Mouse (Mus musculus) c-Kit-positive CD71-positive TER-119-negative erythroid progenitor cells, embryonic 14.5 days (primary cell): ENCODE measurements around the gene Hist2h2bb.
"Not testable (repeated sequence)": the region's sequence is repeated elsewhere in the genome, so short reads cannot be mapped to it uniquely, and the experiment has no call there.

Experiments used
- DNase-seq: peaks from one replicate; pipeline ENCODE4 v3.0.0-alpha.2; 2013; ENCODE audit warnings: low read depth

Hist2h2bb gene

DNA sequence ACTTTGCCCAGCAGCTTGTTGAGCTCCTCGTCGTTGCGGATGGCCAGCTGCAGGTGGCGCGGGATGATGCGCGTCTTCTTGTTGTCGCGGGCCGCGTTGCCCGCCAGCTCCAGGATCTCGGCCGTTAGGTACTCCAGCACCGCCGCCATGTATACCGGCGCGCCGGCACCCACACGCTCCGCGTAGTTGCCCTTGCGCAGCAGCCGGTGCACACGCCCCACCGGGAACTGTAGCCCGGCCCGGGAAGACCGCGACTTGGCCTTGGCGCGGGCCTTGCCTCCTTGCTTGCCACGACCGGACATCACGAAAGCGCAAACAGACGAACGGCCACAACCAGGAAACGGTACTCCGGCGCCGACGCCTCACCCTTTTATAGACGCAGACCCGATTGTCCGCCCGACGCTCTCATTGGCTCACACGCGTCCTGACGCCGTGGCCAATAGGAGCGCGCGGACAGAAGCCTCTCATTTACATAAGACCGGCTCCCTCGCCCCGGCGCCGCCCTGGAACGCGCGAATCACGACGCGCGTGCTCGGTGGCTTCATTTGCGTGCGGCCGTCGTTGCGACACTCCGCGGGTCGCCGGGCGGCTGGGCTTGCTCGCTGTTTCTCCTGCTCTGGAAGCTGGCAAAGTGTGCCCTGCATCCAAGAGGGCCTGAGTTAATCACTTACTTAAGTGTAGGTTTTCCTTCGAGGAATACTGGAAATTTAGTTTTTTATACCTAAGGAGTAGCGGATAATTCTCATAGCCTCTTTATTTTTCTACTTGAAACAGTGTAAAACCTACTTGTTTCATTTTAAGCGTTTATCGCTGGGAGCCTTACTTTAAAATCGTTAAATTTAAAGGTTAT is 29.4 kb upstream of the Hist2h2bb start, which contains the start of gene Hist2h2aa2:
Gene Hist2h2aa2, minus strand, starts transcription at position 328 of the 850 bp plus-strand sequence.
- not testable (repeated sequence) for DNase-seq

DNA sequence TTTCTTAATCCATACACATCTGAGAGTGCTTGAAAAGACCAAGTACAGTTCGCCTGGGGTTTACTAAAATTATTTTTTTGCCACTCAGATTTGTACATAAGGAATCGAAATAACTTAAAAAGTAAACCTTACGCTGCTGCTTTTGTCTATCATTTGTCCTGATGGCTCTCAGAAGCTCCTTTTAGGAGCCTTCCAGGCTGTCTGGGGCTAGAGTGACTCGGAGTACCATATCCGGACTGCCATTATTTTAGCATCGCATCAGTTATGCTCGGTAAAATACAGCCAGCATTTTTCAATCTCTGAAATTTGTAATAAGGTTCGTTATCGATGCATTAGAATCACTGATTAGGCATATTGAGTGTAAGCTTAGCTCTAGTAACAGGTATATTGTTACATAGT is 28.8 kb upstream of the Hist2h2bb start:
- DNase-seq: no peak

DNA sequence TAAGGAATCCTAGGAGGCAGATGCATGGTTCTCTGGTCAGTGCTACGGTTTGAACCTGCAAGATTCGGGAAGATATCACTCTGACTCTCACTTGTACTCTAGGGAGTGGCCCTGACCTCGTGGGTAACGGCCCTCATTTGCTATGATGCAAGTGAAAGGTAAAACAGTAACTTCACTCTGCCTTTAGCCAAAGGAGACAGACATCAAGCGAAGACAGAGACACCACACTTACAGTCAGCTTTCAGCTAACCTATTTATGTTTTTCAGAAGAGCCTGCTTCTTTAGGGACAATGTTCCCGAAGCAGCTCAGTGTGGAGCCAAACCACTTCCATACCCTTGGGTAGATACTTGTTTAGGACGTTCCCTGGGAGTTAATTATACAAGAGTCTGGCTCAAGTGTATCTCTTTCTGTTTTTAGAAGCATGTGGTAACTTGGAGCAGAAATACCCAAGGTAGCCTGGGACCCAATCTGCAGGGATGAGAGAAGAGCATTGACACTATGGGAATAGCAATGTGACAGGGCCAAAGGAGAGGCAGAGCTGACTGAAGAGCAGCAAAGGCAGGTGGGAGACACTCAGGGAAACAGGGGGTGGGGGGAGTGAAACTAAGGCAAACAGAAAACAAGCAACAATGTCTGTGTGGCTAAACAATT is 25.5 kb upstream of the Hist2h2bb start:
- no peak for DNase-seq

DNA sequence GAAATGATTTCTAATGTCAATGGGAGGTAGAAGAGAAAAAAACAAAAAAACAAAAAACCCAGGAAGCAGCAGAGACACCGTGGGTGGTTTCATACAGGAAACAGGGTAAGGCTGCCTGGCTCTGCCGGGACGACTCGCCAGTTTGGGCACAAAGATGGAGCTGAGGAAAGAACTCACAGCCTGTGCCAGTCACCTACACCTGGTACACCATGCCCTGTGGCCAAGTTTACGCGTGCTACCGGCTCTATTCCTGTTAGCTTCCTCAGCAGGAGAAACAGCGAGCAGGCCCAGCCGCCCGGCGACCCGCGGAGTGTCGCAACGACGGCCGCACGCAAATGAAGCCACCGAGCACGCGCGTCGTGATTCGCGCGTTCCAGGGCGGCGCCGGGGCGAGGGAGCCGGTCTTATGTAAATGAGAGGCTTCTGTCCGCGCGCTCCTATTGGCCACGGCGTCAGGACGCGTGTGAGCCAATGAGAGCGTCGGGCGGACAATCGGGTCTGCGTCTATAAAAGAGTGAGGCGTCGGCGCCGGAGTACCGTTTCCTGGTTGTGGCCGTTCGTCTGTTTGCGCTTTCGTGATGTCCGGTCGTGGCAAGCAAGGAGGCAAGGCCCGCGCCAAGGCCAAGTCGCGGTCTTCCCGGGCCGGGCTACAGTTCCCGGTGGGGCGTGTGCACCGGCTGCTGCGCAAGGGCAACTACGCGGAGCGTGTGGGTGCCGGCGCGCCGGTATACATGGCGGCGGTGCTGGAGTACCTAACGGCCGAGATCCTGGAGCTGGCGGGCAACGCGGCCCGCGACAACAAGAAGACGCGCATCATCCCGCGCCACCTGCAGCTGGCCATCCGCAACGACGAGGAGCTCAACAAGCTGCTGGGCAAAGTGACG is 24.3 kb upstream of the Hist2h2bb start, which contains the start of gene Hist2h2aa1:
Gene Hist2h2aa1, plus strand, starts transcription at position 495 of the 884 bp plus-strand sequence.
- DNase-seq: not testable (repeated sequence)

DNA sequence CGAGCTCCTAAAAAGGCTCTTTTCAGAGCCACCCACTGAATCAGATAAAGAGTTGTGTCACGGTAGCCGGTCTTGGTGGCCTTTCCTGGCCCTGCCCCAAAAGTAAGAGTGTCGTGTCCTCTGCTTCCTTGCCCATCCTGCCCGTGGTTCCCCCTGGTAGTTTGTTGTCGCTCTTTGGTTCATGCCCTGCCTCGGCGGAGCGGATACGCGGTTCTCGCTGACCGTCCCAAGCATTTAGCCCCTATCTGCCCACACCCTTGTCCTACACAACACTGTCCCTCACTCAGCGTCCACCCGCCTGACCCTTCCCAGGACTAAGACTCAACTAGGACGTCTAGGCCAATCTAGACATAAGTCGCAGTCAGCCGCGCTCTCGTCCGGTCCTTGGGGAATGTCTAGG is 23.5 kb upstream of the Hist2h2bb start:
- not testable (repeated sequence) for DNase-seq

DNA sequence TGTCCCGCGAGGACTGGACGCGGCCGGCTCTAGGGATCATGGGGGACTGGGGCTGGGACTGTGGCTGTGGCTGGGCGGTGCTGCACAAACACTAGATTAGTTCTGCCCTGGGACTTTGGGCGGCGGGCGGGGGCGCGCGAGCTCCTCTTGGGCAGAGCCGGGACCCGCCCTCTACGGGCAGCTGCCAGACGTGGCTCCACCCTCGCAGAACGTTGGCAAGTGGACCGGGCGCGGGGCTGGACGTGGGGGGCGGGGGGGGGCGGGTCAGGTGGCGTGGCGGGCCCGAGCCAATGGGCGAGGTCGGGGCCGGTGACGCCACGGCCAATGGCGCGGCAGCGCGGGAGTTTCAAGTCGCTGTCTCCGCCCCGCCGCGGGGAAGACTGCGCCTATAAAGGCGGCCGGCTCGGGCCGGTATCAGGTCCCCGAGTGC is 23.1 kb upstream of the Hist2h2bb start, which contains the start of gene Hist2h3c1:
Gene Hist2h3c1, plus strand, starts transcription at position 259 of the 430 bp plus-strand sequence.
- not testable (repeated sequence) for DNase-seq

DNA sequence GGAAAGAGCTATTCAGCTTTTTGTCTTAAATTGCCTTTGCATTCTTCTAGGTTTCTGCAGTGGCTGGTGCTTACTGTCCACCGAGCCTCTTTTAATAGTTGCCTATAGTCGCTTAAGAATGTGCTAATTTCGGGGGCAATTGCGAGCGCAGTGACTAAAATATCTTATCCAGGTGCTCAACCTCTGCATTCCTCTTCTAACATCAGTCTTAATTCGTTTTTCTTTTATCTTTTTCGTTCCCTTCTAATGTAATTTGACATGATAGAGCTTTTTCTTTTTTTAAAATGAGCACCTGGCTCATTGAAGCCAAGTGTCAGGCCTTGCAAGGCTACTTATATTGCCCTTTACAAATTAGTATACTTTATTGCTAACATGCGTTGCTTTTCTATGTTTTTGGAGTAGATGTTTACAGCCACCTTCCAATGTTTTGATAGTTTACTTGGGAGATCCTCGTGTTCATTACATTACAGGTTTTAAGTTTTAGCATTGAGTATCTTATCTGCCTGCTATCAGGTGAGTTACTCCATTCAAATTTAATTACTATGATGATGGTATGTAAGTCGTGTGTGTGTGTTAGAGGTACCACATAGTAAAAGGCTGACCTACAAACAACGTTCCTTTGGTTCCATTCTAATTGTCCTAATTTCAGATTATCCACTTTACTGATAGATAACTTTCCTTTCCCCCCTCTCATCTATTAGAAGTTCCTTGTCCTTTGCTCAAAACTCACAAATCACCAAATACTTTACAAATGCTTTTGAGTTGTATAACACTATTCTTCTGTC is 22.0 kb upstream of the Hist2h2bb start:
- peak; percentile 52 for DNase-seq

DNA sequence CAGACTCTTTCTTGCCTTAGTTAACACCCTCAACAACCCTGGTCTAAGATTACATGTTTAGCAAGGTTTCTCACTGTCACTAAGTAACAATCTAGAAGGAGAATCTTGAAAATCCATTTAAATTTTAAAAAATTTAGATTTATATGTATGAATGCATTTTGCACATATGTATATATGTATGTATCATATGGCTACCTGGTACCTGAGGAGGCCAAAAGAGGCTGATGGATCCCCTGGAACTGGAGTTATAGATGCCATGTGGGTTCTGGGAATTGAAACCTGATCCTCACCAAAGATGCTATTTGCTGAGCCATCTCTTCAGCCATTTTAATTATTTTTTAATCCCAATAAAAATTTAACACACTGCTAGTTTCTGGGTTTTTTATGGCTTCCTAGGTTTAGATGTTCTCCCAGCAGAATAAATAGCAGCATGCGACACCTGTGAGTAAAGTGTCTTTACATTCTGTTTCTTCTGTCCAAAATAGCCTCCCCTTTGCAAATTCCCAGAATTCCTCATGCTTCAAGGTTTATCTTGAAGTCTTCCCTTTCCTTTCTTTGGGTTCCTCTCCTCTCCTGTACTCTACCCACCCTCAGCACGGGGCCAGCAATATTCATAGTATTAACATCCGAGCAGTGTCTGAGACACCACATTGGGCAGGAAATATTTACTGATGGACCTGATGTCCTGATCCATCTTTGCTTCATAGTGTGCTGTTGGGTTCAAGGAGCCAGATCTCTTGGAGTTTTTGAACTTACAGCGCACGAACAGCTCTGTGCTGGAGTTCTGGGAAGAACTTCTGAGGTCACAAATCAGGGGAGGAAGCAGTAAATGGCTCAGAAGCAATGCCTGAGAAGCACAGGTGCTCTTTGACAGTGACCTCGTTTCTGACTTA is 21.2 kb upstream of the Hist2h2bb start:
- no peak for DNase-seq

DNA sequence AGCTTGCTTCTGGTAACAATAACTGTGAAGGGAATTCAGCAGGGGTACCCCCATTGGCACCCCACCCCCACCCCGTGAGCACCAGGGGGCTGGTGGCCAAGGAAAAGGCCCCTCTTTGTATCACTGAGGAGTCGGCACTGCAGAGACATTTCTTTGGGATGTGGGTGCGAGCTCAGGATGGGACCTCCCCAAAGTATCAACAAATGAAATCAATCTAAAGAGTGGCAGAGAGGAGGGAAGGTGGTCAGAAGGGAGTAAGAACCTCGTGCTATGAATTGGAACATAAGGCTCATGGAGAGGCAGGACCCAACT is 20.6 kb upstream of the Hist2h2bb start:
- no peak for DNase-seq

DNA sequence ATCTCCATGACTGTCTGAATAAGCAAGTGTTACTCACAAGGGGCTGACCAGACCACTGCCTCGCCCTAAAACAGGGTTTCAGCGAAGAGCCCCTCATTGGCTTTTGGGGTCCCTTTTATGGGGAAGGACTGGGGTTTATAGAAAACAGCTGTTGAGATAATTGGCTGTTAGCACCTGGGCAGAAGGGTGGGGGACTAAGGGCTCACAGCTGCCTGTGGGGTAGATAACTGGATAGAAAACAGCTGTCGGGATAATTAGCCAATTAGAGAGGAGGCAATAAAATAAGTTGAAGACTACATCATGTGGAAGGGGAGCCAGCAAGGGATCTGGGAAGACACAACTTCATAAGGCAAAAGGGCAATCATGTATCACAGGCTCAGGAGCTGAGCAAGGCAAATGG is 18.7 kb upstream of the Hist2h2bb start:
- no peak for DNase-seq

DNA sequence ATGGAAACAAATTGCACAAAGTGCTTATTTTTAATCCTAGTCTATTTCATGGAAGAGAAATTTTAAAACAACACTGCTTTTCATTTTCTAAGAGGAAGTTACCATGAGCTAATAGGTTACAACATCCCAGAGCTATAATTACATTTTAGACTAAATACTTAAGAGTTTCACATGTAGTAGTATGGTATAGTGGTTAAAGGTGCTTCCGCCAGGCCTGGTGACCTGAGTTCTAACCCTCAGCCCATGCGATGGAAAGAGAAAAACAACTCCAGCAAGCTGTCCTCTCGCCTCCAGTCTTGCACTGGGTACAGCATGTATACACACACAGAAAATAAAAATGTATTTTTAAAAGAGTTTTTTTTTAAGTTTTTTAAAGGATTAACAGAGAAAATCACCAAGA is 17.8 kb upstream of the Hist2h2bb start:
- DNase-seq: no peak

DNA sequence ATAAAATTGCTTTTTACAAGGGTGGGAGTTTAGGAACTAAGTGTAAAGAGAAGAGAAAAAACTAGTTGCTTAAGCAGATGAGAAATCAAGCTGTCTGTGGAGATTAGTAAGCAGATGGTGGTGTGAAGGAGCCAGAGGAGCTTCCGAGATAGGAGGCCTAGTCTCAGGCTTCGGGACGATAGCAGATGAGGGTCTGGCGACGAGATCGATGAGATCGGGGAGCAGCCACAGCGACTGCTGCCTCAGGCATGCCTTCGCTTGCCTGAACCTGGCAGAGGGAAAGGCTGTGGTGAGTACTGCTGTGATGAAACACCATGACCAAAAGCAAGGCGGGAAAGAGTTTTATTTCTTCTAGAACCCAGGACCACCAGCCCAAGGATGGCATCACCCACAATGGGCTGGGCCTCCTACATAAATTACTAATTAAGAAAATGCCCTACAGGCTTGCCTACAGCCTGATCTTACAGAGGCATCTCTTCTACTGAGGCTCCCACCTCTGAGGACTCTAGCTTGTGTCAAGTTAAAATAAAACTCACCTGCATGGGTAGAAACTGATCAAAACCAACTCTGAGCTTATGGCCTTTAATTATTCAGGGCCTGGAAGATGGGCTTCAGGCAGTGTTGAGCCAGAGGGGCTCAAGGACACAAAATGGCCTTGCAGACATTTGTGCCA is 14.7 kb upstream of the Hist2h2bb start:
- peak; percentile 57 for DNase-seq

DNA sequence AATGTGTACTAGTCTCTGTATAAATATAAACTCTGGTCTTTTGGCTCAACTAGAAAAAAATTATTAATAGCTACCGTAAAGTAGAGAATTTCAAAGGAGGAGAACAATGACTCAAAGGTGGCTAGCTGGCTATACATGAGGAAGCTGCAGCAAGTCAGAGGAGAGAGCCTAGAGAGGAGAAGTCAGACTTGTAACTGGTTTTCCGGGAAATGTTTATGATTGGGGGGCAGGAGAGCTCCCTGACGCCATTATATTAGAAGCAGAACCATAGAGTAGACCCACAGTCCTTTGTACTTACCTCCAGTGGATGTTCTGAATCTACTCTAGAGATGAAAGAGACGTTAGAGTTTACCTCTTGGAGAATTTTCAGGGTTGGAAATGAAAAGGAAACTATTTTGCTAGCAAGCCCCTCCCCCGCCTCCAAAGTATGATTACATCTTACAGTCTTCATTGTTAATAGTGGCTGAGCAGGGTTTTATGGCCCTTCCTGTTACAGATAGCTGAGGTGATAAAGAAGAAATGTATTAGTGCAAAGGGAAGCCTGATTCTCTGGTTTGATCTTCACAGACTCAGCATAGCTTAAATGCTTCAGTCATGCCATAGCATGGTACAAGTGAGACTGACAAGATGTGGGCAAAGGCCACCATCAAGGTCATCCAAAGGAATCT is 13.5 kb upstream of the Hist2h2bb start:
- no peak for DNase-seq

DNA sequence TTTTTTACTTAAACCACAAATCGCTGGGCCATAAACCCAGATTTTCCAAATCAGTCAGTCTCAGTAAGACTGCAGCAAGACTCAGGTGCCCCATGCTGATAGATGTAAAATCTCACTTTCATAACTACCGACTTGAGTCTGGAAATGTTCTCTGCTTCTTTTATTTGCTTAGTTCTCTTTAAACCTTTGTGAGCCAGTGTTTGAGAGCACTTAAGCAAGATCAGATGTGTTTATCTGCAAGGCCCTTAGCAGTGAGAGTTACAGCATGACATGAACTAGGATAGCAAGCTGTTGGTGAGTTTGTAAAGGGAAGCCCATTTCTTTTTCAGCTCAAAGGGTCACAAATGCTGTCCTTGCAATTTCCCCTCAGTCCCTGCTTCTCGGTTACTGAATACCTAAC is 12.4 kb upstream of the Hist2h2bb start:
- no peak for DNase-seq

DNA sequence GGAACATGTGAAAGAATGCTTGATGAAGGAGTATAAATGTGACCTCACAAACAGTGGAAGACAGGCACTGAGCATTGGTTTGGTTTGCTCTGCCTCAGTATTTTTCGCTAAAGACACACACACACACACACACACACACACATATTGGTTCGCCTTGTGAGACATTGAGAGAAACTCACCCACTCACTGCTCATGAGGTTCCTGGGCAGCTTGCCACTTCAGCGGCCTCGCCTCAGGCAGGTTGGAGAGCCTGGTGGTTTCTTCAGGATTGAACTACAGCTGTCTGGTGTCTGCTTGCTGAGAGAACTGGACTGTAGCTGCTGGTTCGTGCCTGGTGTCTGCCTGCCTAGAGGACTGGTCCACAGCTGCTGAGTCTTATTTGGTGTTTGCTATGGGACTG is 9.3 kb upstream of the Hist2h2bb start:
- DNase-seq: no peak

DNA sequence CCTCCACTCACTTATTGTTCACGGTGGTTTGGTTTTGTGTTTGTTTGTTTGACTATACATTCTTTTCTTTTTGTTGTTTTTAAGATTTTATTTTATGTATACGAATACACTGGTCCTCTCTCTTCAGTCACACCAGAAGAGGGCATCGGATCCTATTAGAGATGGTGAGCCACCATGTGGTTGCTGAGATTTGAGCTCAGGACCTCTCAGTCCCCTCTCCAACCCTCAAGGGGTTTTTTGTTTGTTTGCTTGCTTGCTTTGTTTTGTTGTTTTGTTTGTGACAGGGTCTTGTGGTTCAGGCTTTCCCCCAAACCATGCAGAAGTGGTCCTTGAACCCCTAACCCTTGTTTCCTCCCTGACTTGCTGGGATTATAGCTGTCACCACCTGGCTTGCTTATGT is 7.9 kb upstream of the Hist2h2bb start:
- DNase-seq: no peak

DNA sequence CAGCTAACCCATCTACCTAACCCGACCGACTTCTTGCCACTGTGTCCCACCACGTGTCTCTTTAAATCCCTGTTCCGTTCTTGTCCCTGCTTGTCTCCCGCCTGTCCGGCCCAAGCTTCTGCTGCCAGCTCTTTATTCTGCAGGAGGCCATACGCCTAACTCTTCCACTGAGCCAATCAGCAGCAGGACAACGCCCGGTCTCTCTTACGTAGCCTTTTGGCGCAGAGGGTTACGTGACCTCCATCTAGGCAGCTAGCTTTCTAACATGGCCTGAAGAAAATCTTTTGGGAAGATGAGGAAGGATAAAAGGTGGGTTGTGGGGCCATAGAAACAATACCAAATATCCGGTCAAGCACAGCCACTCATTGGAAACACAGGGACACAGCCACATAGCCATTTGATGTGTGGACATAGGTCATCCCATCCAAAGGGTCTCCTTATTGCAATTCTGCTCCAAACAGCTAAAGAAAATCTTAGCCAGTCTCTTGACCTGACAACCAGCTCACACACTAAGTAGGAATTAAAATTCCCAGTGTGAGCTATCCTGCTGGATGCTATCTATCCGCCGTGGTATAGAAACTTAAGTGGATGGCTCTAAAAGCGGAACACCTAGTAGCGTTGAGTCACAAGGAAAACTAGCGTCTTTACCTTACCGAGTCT is 7.2 kb upstream of the Hist2h2bb start:
- peak; percentile 78 for DNase-seq

DNA sequence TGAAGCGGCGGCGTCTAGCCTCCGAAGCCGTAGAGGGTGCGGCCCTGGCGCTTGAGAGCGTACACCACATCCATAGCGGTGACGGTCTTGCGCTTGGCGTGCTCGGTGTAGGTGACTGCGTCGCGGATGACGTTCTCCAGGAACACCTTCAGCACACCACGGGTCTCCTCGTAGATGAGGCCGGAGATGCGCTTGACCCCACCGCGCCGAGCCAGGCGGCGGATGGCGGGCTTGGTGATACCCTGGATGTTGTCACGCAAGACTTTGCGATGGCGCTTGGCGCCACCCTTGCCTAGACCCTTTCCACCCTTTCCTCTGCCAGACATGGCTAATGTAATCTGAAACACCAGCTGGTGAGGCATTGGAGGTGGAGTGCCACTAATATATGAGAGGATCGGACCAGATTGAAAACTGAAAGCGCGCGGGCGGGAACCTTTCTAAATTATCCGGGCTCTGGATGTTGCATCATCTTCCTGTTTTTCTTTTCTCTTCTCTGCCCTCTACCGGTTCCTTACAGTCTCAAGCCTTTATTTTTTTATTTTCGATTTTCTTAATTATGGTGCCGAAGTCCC is 6.5 kb upstream of the Hist2h2bb start, which contains the start of gene Hist2h4:
Gene Hist2h4, minus strand, starts transcription at position 333 of the 572 bp plus-strand sequence.
- peak; percentile 96 for DNase-seq
